Mouse (Mus musculus) thymus, postnatal 36 days (tissue): ENCODE measurements around the gene Plppr3.
A peak's percentile ranks its signal among the peaks of the same experiment; 100 is the strongest.

Experiments used
- DNase-seq, 2 experiments: peaks; one replicate each; pipeline ENCODE4 v3.0.0; 2022; ENCODE audit warnings: mixed read lengths in 2 of 2

Gene Plppr3

DNA sequence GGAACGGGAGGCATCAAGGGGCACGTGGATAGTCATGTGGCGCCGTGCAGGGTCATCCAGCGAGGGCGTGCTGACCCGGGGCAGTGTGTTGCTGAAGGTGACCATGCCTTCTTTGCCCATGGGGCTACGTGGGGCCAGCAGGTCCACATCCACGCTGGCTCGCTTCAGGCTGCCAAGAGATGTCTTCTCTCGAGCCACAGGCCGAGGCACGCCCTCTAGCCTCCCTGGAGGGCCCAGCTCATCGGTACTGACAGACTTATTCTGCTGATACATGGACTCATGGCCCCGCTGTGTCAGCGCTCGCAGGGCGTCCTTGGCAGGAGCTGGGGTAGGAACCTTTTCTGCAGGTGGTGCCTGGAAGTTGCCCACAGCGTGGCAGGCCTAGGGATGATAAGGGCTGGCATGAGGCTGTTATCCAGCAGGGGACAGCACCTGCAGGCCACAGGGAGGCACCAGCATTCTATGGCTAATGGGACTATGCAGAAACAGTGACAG, 8.6 kb downstream of the Plppr3 start:
- peak in 1 of 2 experiments; percentile 23 for DNase-seq

DNA sequence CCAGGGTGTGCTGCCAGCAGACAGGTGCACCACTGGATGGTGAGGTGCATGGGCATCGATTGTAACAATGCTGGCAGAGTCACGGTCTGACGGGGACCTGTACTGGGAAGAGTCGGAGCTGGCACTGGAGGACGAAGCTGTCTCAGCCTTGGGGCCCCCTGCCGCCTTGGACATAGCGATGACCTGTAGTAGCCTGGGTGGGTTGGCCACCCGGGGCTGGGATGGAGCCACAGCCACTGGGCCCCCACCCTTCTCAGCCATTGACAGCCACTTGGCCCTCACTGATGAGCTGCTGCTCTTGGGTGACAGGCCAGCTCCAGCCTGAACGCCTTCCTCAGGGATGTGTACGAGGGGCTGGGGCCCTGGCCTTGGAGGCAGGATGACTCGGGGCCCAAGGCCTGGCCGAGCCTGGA, 9.2 kb downstream of the Plppr3 start:
- DNase-seq, result peak in 1 of 2 experiments; percentile 23

DNA sequence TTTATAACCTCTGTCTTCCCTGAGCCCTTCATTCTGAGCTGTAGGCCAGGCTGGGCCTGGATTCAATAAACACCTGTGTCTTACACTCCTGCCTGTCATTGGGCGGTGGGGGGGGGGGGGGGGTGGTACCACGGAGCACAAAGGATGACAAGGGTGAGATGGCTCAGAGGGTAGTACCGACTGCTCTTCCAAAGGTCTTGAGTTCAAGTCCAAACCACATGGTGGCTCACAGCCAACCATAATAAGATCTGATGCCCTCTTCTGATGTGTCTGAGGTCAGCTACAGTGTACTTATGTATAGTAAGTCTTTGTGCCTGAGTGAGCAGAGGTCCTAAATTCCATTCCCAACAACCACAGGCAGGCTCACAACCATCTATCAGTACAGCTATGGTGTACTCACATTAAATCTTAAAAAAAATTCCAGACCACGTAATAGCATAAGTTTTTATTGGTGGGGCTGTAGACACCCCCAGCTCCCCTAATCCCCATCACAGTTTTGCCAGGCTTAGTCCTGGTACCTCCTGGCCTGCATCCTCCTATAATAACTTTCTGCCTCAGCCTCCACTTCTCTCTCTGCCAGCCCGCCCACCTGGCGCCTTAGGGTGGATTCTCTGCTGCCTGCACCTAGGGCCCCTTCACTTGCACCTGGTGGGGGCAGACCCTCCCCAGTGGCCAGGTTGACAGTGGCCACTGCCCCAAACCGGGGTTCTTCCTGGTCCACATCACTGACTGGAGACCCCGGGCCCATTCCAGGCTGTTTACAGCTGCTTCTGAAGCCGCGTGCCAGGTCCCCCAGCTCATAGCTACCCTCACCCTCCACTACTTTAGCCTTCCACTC, 9.9 kb downstream of the Plppr3 start:
- peak in 1 of 2 experiments; percentile 30 for DNase-seq

DNA sequence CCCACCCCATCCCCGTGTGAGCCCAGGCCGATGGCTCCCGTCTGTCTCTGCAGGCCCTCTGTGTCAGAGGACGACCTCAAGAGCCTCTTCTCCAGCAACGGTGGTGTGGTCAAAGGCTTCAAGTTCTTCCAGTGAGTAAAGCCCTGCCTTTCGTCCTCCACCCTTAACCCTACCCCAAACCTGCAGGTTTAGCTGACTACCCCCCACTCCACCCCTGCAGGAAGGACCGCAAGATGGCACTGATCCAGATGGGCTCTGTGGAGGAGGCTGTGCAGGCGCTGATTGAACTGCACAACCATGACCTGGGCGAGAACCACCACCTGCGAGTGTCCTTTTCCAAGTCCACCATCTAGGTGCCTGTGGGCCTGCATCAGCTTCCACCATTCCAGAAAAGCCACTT, 11.5 kb downstream of the Plppr3 start:
- no peak for DNase-seq

DNA sequence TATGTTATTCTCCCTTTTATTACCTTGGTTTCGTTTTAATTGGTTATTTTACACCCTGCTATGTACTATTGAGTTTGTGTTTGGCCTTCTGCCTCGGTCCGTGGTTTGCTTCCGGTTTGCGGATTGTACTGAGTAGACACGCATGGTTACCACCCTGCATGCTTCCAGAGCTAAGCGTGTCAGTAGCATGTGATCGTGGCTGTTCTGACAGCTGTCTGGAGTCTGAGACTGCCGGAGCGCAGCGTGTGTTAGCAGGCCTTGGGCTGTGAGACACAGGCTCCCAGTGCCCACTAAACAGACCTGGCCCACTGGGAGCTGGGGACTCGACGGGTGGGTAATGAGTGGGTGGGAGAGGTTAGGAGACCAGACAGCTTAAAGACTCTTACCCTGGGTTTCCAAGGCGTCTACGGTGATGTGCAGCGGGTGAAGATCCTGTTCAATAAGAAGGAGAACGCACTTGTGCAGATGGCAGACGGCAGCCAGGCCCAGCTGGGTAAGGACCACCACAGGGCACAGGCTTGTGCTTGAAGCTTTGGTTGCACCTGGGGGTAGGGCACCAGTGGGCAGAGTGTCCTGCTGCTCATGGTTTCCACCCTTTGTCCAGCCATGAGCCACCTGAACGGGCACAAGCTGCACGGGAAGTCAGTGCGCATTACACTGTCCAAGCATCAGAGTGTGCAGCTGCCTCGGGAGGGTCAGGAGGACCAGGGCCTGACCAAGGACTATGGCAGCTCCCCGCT, 12.2 kb downstream of the Plppr3 start:
- no peak for DNase-seq

GRCm38 (mm10) chr10:79861230-79862048, 13.0 kb downstream of the Plppr3 start:
- DNase-seq, result no peak

DNA sequence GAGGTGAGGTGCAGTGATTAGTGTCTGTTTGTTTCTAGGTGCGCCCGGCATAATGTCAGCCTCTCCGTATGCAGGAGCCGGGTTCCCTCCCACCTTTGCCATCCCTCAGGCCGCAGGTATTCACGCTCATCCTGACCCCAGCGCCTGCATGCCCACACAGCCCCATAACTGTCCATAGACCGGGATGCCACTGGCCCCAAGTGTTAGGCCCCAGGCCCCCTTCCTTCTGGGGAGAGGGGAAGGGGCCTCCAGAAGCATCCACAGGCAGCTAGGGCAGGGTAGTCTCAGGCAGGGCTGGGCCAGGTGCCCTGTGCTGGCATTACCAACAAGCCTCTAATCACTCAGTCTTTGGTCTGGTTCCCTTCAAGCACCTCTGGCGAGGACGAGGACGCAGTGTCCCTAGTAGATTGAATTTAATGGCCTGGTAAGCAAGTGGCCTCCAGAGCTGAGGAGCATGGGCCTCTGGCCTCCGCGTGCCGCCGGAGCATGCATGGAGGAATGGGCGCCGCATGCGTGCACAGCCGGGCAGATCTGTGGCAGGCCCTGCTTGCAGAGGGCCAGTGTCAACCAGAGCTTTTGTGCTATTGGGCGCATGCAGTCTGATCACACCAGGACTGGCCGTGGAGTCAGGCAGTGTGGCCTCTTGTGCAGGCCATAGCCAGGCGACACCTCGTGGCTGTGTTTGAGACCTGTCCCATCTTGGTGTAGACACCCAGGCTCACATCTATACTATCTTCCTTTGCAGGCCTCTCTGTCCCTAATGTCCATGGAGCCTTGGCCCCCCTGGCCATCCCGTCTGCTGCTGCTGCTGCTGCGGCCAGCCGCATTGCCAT, 14.1 kb downstream of the Plppr3 start:
- DNase-seq, result no peak

- no peak for DNase-seq
These were observed 15.3 kb downstream of the Plppr3 start for GRCm38 (mm10) chr10:79859116-79859515.

DNA sequence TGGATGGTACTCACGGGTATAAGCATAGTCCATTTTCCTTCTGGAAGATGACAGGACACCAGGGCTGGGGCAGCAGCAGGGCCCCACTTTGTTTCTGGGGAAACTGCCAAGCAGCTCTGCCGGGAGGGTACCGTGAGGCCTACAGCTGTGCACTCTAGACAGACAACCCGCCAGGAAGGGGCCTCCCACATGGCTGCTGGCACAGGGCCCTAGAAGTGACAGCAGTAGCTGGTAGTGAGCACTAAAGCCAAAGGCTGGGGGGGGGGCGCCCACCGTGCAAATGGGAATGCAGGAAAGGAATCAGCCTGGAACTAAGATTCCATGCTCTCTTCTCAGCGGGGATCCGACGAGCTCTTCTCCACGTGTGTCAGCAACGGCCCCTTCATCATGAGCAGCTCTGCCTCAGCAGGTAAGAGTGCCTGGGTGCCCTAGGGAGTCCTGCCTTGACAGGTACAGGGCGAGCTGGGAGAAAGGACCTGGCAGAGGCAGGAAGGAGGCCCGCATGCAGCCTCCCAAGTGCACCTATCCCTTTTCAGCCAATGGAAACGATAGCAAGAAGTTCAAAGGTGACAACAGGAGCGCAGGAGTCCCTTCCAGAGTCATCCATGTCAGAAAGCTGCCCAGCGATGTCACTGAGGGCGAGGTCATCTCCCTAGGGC, 15.9 kb downstream of the Plppr3 start:
- DNase-seq, result peak in 1 of 2 experiments; percentile 44

DNA sequence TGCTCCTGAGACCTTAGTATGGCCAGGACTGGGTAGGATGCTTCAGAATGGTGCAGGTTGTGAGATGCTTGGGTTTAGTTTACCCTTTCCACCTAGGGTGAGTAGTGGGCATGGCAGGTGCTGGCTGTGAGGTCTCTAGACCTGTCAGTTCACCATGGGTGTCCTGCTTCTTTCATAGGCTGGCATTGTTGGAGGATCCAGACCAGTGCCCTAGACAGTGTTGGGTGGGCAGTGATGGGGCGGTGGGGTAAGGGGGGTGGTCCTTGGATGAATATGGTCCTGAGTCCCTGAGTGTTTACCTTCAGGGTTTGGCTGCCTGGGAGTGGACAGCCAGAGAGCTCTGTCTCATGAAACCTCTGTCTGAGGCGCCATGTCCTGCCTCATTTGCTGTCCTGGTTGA, 16.5 kb downstream of the Plppr3 start:
- DNase-seq, result no peak

DNA sequence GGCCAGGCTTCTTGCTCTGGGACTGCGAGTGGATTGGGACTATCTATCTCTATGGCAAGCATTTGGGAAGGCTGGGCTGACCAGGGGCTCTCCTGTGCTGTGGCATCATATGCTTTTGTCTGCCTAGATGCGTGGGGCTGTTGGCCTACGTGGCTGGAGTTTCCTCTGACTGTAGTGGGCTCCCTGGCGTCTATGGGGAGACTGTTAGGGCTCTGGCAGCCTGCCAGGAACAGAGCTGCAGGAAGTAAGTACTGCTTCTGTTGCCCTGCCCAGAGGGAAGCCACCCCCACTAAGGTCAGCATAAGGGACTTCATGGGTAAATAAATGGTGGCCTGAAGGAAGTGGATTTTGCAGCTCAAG, 17.0 kb downstream of the Plppr3 start:
- peak in 1 of 2 experiments; percentile 67 for DNase-seq

DNA sequence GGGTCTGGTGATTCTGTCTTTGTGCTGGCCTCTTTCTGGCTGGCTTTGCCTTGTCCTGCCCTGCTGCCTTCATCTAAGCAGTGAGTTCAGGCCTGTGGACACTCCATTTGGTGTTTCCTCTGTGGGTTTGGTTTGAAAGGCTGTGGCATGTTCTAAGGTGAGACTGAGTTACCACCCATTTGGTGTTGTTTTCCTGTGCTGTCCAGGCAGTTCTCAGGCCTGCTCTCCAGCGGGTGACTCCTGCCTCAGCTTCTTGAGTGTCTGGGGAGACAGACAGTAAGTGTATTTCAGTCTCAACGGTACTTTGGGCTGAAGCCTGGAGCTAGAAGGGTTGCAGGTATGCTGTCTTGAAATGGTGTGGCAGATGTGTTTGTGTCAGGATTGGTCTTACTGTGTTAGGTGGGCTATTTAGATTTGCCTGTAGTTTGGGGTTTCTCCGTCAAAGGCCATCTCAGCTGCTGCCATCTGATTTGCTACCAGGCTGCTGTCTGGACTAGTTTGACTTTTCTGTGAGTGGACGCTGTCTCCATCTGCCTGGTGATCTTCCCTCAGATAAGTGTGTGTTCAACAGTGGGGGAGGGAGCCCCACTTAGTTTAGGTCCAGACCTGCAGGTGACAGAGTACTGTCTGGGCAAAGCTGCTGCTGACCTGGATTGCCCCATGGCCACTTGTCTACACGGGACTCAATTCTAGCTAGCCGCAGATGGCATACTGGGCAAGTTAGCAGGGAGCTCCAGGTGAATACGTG, 17.6 kb downstream of the Plppr3 start:
- no peak for DNase-seq

DNA sequence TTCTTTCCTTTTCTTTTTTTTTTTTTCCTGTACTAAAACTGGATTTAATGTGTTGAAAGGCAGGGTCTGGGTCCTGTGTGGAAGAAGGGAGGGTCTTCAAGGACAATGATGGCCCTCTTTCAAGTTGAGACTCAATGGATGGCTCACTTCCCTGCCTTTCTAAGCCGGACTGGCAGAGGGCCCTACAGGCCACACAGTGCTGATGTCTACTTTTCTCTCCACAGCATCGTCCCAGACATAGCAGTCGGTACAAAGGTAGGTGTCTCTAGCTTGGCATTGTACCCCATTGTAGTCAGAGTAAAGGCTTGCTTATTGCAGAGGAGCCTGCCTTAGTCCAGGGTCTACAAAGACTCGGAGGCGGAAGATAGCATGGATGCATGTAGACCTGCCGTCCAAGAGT, 18.2 kb downstream of the Plppr3 start:
- no peak for DNase-seq

DNA sequence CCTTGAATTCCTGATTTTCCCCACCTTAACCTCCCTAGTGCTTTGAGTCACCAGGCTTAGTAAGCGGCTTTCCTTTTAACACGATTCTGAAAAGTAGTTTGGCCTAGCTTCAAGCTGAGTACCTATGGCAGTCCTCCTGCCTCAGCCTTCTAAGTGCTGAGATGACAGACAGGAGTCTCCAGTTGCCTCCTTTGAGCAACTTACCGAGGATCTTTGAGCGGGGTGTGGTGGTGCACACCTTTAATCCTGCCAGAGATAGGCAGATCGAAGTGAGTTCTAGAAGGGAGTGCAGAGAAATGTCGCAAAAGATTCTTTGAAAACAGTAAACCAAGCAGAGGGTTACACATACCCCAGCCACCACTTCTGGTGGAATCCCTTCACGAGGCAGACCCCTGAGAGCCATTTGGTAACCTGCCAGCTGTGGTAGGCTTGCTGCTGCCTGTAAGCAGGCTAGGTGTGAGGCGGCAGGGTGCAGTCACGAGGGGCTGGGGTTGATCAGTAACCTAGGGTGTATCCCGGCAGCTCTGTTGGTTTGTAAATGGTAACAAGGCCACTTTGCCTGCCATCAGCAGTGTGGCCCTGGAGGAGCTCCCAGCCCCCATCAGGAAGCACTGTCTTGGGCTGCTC, 18.8 kb downstream of the Plppr3 start:
- peak in 1 of 2 experiments; percentile 49 for DNase-seq

- DNase-seq, result peak; percentile 83 to 88
These were observed 19.5 kb downstream of the Plppr3 start for GRCm38 (mm10) chr10:79854801-79855541.

DNA sequence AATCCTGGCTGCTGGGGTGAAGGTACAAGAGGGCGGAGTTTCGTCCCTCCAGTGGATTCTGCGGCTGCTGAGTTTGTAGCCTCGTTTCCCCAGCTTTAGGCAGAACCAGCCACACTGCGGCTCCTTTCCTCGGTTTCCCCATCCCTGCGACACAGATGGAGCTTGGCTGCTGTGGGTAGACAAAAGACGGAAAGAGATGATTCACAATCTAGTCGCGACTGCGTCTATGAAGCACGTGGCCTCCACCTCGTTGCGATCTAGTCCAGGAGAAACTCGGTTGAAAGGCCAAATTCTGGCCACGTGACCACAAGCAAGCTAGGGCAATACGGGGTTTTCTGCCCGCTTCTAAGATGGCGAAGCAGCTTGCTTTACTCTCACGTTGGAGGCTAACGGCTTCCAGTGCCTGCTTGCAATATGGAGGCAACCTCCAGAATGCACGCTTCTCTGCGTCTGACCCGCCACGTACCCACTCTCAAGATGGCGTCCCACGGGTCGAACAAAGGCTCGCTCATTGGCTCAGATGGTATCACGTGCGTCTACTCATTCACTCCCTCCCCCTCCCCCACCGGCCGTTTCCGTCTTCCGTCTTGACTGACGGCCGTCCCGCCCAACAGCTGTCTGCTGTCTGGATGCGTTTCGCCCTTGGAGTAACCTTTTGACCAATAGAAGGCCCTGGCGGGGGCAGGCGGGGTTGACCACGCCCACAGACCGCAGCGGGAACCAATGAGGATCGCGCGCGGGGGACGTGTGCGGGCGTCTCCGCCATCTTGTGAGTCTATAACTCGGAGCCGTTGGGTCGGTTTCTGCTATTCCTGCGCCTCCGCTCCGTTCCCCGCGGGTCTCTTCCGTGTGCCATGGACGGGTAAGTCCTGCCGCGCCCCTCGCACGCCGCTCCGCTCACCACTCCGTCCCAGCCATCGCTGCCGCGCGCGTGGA, 20.3 kb downstream of the Plppr3 start, which contains the start of gene Ptbp1:
TSS of gene Ptbp1 (plus strand) at position 568 of the 936 bp plus-strand sequence.
- peak; percentile 99 for DNase-seq

- peak; percentile 62 to 77 for DNase-seq
These were observed 21.0 kb downstream of the Plppr3 start for GRCm38 (mm10) chr10:79853392-79853791.

DNA sequence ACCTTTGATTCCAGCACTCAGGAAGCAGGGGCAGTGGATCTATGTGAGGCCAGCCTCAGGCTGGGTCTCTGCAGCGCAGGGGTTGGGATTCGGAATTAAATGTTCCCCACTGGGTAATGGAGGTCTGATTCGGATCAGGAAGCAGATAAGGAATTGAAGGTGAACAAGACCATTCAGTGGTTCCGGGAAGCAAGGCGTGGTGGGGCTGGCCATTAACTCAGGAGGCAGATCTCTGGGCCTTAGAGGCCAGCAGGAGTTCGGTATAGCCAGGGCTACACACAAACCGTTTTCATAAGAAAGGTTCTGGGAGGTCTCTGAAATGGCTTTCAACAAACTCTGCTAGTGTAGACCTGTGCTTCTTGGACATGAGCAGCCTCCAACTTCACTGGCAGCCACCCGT, 21.6 kb downstream of the Plppr3 start:
- peak in 1 of 2 experiments; percentile 25 for DNase-seq
